ENCODE assay signal across 11 mouse cellular contexts in the genomic region with DNA sequence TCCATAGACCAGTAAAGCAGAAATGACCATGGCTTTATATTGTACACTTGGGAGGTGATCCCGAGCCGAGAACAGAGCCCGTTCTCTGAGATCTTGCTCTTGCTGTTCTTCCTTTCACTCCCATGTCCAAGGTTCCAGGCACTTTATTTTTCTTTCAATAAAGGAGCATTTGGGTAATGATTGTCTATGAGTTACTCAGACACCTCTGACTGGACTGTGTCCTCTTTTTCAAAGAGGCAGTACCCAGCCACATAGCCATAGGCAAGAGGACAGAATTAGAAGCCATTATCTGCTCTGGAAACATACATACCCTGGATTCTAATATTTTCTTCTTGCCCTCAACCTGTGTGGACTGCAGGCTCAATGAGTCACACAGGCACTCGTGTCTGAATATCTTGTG. TPM values are rescaled to one million over a fixed set of nuclear protein-coding genes. Genes with fewer than 3 reads are reported as not detected.
DNase-seq lines count a peak whose midpoint lies in the region; ATAC-seq and TF ChIP-seq lines count a peak whose summit lies in the region.
"Had no signal": no experiment of that assay in that cellular context is flagged by ENCODE, and none has a peak within 500 bp of the region (broad histone marks: within the 10 kb centered on the region; RNA-seq: fewer than 3 reads in every experiment).

No protein-coding gene starts in this region.

- DNase-seq in heart, postnatal 4 days = no peak
- no peak for DNase-seq in lung, postnatal 0 days (ENCODE audit: low spot score)
- no peak for DNase-seq in lung, adult 2 months
- peak; percentile 21 for DNase-seq in large intestine, adult 2 months (ENCODE audit: low read depth, low spot score)
- DNase-seq in frontal cortex, postnatal 14 days (ENCODE audit: low spot score in 2 of 2) = no peak
- no peak for DNase-seq in left cerebral cortex, adult 9 months (ENCODE audit: low spot score in 2 of 2)

- peak overlapping the region; percentile 91 for H3K4me2 ChIP-seq in heart, embryonic 12.5 days
- peak overlapping the region; percentile 88; the same call in 1 of the 2 replicates for H3K4me2 ChIP-seq in lung, postnatal 0 days (replicated peaks; ENCODE audit: low read depth, low read length)
- H3K4me2 ChIP-seq in stomach, embryonic 16.5 days (ENCODE audit: low read depth, low read length) = peak overlapping the region; percentile 99; the same call in 1 of the 2 replicates
- H3K4me2 ChIP-seq: forebrain, embryonic 15.5 days had no signal

- no peak for TF ChIP-seq EP300 in lung, postnatal 0 days (IDR thresholded peaks at IDR 0.05)

- peak overlapping the region; percentile 79 for H3K27ac ChIP-seq in heart, embryonic 12.5 days (ENCODE audit: poor library complexity, severe bottlenecking)
- peak overlapping the region; percentile 63; the same call in 1 of the 2 replicates for H3K27ac ChIP-seq in lung, postnatal 0 days (ENCODE audit: low read length)
- H3K27ac ChIP-seq in stomach, embryonic 16.5 days (ENCODE audit: low read length) = peak overlapping the region; percentile 95
- H3K27ac ChIP-seq: forebrain, embryonic 15.5 days had no signal

- TF ChIP-seq POLR2A in lung, adult 2 months (IDR thresholded peaks at IDR 0.05; ENCODE audit: borderline replicate concordance, extremely low read depth, low read depth, low read length) = no peak

- 0 out of 2 replicates have a peak overlapping the region, but pooled peaks have one; percentile 72 for H3K9ac ChIP-seq in heart, embryonic 12.5 days
- no peak overlapping the region for H3K9ac ChIP-seq in lung, postnatal 0 days (replicated peaks; ENCODE audit: low read depth)
- peak overlapping the region; percentile 13 for H3K9ac ChIP-seq in stomach, embryonic 16.5 days (ENCODE audit: low read length)
- H3K9ac ChIP-seq: forebrain, embryonic 15.5 days had no signal

- ATAC-seq in heart, embryonic 12.5 days (ENCODE audit: insufficient number of reproducible peaks, low FRiP score) = no peak
- no peak for ATAC-seq in lung, postnatal 0 days
- ATAC-seq in stomach, embryonic 16.5 days (ENCODE audit: insufficient read depth, low FRiP score) = no peak
- ATAC-seq: activated CD4-positive, CD25-positive, alpha-beta regulatory T cell, adult 4 months; forebrain, embryonic 15.5 days had no signal

- 67% methylated on average over 4 of the region's 4 CpGs for WGBS in heart, embryonic 12.5 days
- WGBS in lung, postnatal 0 days = 51% methylated on average over 4 of the region's 4 CpGs
- WGBS in lung, adult 2 months = 48% methylated on average over 4 of the region's 4 CpGs
- WGBS in large intestine, adult 2 months = 21% methylated on average over 4 of the region's 4 CpGs
- 56% methylated on average over 4 of the region's 4 CpGs for WGBS in stomach, embryonic 16.5 days

- peaks cover 7% of the 10 kb centered on the region; the same call in 1 of the 2 replicates for H3K27me3 ChIP-seq in heart, embryonic 12.5 days (replicated peaks)
- H3K27me3 ChIP-seq in lung, postnatal 0 days (replicated peaks; ENCODE audit: insufficient read depth, low read length) = no peaks in the 10 kb centered on the region
- no peaks in the 10 kb centered on the region for H3K27me3 ChIP-seq in stomach, embryonic 16.5 days (ENCODE audit: control insufficient read depth, insufficient read depth, low read length)
- H3K27me3 ChIP-seq: forebrain, embryonic 15.5 days had no signal

- peaks cover 21% of the 10 kb centered on the region for H3K36me3 ChIP-seq in heart, embryonic 12.5 days
- 0 out of 2 replicates have a peak, but pooled peaks cover 4% of the 10 kb centered on the region for H3K36me3 ChIP-seq in lung, postnatal 0 days (ENCODE audit: insufficient read depth, low read length)
- no peaks in the 10 kb centered on the region for H3K36me3 ChIP-seq in stomach, embryonic 16.5 days (ENCODE audit: control insufficient read depth, insufficient read depth, low read length)

- no peaks in the 10 kb centered on the region for H3K9me3 ChIP-seq in heart, embryonic 12.5 days (replicated peaks)
- no peaks in the 10 kb centered on the region for H3K9me3 ChIP-seq in lung, postnatal 0 days (ENCODE audit: low read length)
- no peaks in the 10 kb centered on the region for H3K9me3 ChIP-seq in stomach, embryonic 16.5 days (replicated peaks; ENCODE audit: control insufficient read depth, low read length)
- H3K9me3 ChIP-seq: forebrain, embryonic 15.5 days had no signal

- no peak for TF ChIP-seq CTCF in lung, postnatal 0 days (IDR thresholded peaks at IDR 0.05)
- TF ChIP-seq CTCF in lung, adult 2 months (IDR thresholded peaks at IDR 0.05; ENCODE audit: insufficient read depth, low read length) = no peak

- H3K4me3 ChIP-seq in heart, embryonic 12.5 days = no peak overlapping the region
- H3K4me3 ChIP-seq in lung, postnatal 0 days (ENCODE audit: low read depth, low read length) = no peak overlapping the region; the same call in 1 of the 2 replicates
- no peak overlapping the region for H3K4me3 ChIP-seq in lung, adult 2 months (replicated peaks; ENCODE audit: extremely low read depth, low read depth, low read length)
- no peak overlapping the region for H3K4me3 ChIP-seq in stomach, embryonic 16.5 days (replicated peaks; ENCODE audit: low read length)
- H3K4me3 ChIP-seq: forebrain, embryonic 15.5 days had no signal

- H3K4me1 ChIP-seq in heart, embryonic 12.5 days (replicated peaks) = peaks cover 18% of the 10 kb centered on the region
- H3K4me1 ChIP-seq in lung, postnatal 0 days (ENCODE audit: insufficient read depth, low read depth, low read length) = peaks cover 16% of the 10 kb centered on the region; the same call in 1 of the 2 replicates
- H3K4me1 ChIP-seq in lung, adult 2 months (ENCODE audit: control insufficient read depth, insufficient read depth, low read length) = peaks cover 11% of the 10 kb centered on the region
- H3K4me1 ChIP-seq in stomach, embryonic 16.5 days (ENCODE audit: control insufficient read depth, insufficient read depth, low read length) = peaks cover 16% of the 10 kb centered on the region

RNA-seq across cellular contexts. Expression of a gene that starts 2.0 kb away (rescaled TPM):
- polyA plus RNA-seq in heart, embryonic 12.5 days (2016; fragmentation: Nextera tagmentation; extraction: Ambion mirVana) = 9.0 and 10.7 TPM in 2 replicates
- 1 to 10 TPM; 4.2 to 4.6 TPM for total RNA-seq in heart, postnatal 4 days (2021)
- polyA plus RNA-seq in lung, postnatal 0 days (2015; fragmentation: Nextera tagmentation; extraction: Ambion mirVana) = 7.5 and 11.3 TPM in 2 replicates
- 8.0 and 10.5 TPM in 2 replicates for polyA plus RNA-seq in lung, adult 2 months (2012; rRNA removed)
- 60.8 and 66.6 TPM in 2 replicates for polyA plus RNA-seq in large intestine, adult 2 months (2012; rRNA removed)
- polyA plus RNA-seq in stomach, embryonic 16.5 days (2015; fragmentation: Nextera tagmentation; extraction: Ambion mirVana) = 19.4 and 21.2 TPM in 2 replicates
- total RNA-seq: megakaryocyte-erythroid progenitor cell, adult 5-6 weeks had no signal

RNA-seq across cellular contexts. Expression of a gene that starts 12.3 kb away (rescaled TPM):
- polyA plus RNA-seq in heart, embryonic 12.5 days (2016; fragmentation: Nextera tagmentation; extraction: Ambion mirVana) = 107 and 108 TPM in 2 replicates
- total RNA-seq in heart, postnatal 4 days (2021) = 10 to 100 TPM; 34.1 to 36.8 TPM
- 64.4 and 68.4 TPM in 2 replicates for polyA plus RNA-seq in lung, postnatal 0 days (2015; fragmentation: Nextera tagmentation; extraction: Ambion mirVana)
- 66.2 and 71.6 TPM in 2 replicates for polyA plus RNA-seq in lung, adult 2 months (2012; rRNA removed)
- polyA plus RNA-seq in large intestine, adult 2 months (2012; rRNA removed) = 48.8 and 56.1 TPM in 2 replicates
- polyA plus RNA-seq in stomach, embryonic 16.5 days (2015; fragmentation: Nextera tagmentation; extraction: Ambion mirVana) = 124 and 125 TPM in 2 replicates

RNA-seq across cellular contexts. Expression of a gene that starts 21.1 kb away (rescaled TPM):
- 20.3 and 21.7 TPM in 2 replicates for polyA plus RNA-seq in heart, embryonic 12.5 days (2016; fragmentation: Nextera tagmentation; extraction: Ambion mirVana)
- 10 to 100 TPM; 19.3 to 20.6 TPM for total RNA-seq in heart, postnatal 4 days (2021)
- polyA plus RNA-seq in lung, postnatal 0 days (2015; fragmentation: Nextera tagmentation; extraction: Ambion mirVana) = 1.9 and 2.2 TPM in 2 replicates
- polyA plus RNA-seq in lung, adult 2 months (2012; rRNA removed) = 1.5 and 1.6 TPM in 2 replicates
- 2.0 TPM in 2 replicates for polyA plus RNA-seq in large intestine, adult 2 months (2012; rRNA removed)
- polyA plus RNA-seq in stomach, embryonic 16.5 days (2015; fragmentation: Nextera tagmentation; extraction: Ambion mirVana) = 4.1 and 4.4 TPM in 2 replicates

RNA-seq across cellular contexts. Expression of a gene that starts 55.5 kb away (rescaled TPM):
- polyA plus RNA-seq in heart, embryonic 12.5 days (2016; fragmentation: Nextera tagmentation; extraction: Ambion mirVana) = 20.7 and 22.2 TPM in 2 replicates
- total RNA-seq in heart, postnatal 4 days (2021) = 10 to 100 TPM; 45.7 to 47.4 TPM
- polyA plus RNA-seq in lung, postnatal 0 days (2015; fragmentation: Nextera tagmentation; extraction: Ambion mirVana) = 30.2 and 30.6 TPM in 2 replicates
- 25.6 and 38.7 TPM in 2 replicates for polyA plus RNA-seq in lung, adult 2 months (2012; rRNA removed)
- 5.7 and 8.9 TPM in 2 replicates for polyA plus RNA-seq in large intestine, adult 2 months (2012; rRNA removed)
- polyA plus RNA-seq in stomach, embryonic 16.5 days (2015; fragmentation: Nextera tagmentation; extraction: Ambion mirVana) = 11.8 and 13.1 TPM in 2 replicates

RNA-seq across cellular contexts. Expression of a gene that starts 59.7 kb away (rescaled TPM):
- polyA plus RNA-seq in heart, embryonic 12.5 days (2016; fragmentation: Nextera tagmentation; extraction: Ambion mirVana) = 44.4 and 45.6 TPM in 2 replicates
- 10 to 100 TPM; 18.8 to 20.9 TPM for total RNA-seq in heart, postnatal 4 days (2021)
- polyA plus RNA-seq in lung, postnatal 0 days (2015; fragmentation: Nextera tagmentation; extraction: Ambion mirVana) = 50.1 and 51.1 TPM in 2 replicates
- polyA plus RNA-seq in lung, adult 2 months (2012; rRNA removed) = 61.3 and 70.4 TPM in 2 replicates
- polyA plus RNA-seq in large intestine, adult 2 months (2012; rRNA removed) = 45.2 and 47.6 TPM in 2 replicates
- polyA plus RNA-seq in stomach, embryonic 16.5 days (2015; fragmentation: Nextera tagmentation; extraction: Ambion mirVana) = 46.8 and 50.0 TPM in 2 replicates
